Comparison of ENCODE assay signal across 12 mouse cellular contexts in the genomic region with DNA sequence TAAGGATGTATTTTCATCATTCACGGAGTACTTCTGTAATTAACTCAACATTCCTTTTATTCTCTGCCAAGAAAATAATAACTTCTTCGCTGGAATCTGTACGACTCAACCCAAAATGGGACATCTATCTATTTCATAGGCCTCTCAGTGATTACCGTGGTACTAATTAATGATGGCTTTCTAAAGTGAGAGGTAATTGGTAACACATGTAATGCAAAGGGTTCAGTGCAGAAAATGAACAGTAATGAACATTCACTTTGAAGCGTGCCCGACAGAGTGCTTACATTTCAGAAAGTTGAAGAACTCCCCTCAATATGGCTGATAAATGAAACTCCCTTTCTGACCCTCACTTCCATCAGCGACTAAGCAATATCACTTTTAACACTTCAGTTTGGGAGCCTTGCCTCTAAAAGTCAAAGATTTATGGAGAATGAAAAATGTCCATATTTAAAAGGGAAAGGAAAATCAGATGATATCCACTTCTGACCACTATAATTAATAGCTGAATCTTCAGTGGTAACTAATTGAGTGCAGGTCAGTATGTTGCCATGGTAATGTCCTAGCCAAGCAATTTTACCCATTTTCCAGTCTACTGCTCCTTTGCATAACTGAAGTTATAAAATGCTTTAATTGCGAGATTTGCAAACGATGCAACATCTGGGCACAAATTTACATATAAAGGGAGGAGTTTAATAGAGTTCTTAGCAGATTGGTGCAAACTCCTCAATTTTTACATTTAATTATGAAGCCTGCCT.
"Had no signal": no experiment of that assay in that cellular context is flagged by ENCODE, and none has a peak within 500 bp of the region (broad histone marks: within the 10 kb centered on the region; RNA-seq: fewer than 3 reads in every experiment).

No protein-coding gene starts in this region.

- H3K27me3 ChIP-seq: limb, embryonic 12.5 days; liver, embryonic 13.5 days; neural tube, embryonic 12.5 days; stomach, embryonic 15.5 days had no signal

- H3K4me3 ChIP-seq: limb, embryonic 12.5 days; liver, embryonic 13.5 days; neural tube, embryonic 12.5 days; stomach, embryonic 15.5 days had no signal

- H3K36me3 ChIP-seq: limb, embryonic 12.5 days; liver, embryonic 13.5 days; neural tube, embryonic 12.5 days; stomach, embryonic 15.5 days had no signal

- DNase-seq: kidney, adult 9 months; kidney, postnatal 36 days; layer of hippocampus, adult 9-11 months; liver; liver, embryonic 13.5 days; liver, postnatal 0 days; right cerebral cortex, postnatal 14 days; thymus, postnatal 36 days had no signal

- ATAC-seq: liver, postnatal 0 days had no signal

- H3K4me2 ChIP-seq: limb, embryonic 12.5 days; liver, embryonic 13.5 days; neural tube, embryonic 12.5 days; stomach, embryonic 15.5 days had no signal

- H3K9me3 ChIP-seq: limb, embryonic 12.5 days; liver, embryonic 13.5 days; neural tube, embryonic 12.5 days; stomach, embryonic 15.5 days had no signal

- H3K27ac ChIP-seq: kidney, postnatal 0 days; limb, embryonic 12.5 days; liver, embryonic 13.5 days; neural tube, embryonic 12.5 days; stomach, embryonic 15.5 days had no signal

- H3K9ac ChIP-seq: limb, embryonic 12.5 days; liver, embryonic 13.5 days; liver, postnatal 0 days; neural tube, embryonic 12.5 days; stomach, embryonic 15.5 days had no signal

- H3K4me1 ChIP-seq: liver, embryonic 13.5 days; neural tube, embryonic 12.5 days; stomach, embryonic 15.5 days had no signal
